Mouse (Mus musculus) liver, adult 2 months (tissue): ENCODE results near the gene Cuedc1. TPM values are rescaled to one million over a fixed set of nuclear protein-coding genes. Genes with fewer than 3 reads are reported as not detected.

ENCODE experiments used
- DNase-seq: peaks from one replicate; pipeline ENCODE4 v3.0.0-alpha.2; 2011; ENCODE audit warnings: low read depth, low spot score; ENCODE audit errors: extremely low read depth
- H3K27ac ChIP-seq: fragments of 200-500 bp; replicated peaks from 2 replicates; pipeline ENCODE4 v1.5.1; 2012; ENCODE audit warnings: low read depth, mild to moderate bottlenecking, control low read depth, inconsistent platforms, low read length; ENCODE audit not compliant: insufficient read depth
- H3K27me3 ChIP-seq: fragments of 200-500 bp; 2 replicates; pipeline ENCODE4 v1.6.1; 2012; ENCODE audit warnings: mild to moderate bottlenecking, moderate library complexity, low read length, inconsistent platforms; ENCODE audit not compliant: control insufficient read depth, insufficient read depth
- H3K36me3 ChIP-seq: fragments of 200-500 bp; 2 replicates; pipeline ENCODE4 v1.6.1; 2012; ENCODE audit warnings: low read length, inconsistent platforms; ENCODE audit not compliant: control insufficient read depth, insufficient read depth
- H3K4me1 ChIP-seq: fragments of 200-500 bp; 2 replicates; pipeline ENCODE4 v1.6.1; 2011; ENCODE audit warnings: low read length; ENCODE audit not compliant: control insufficient read depth, insufficient read depth
- H3K4me3 ChIP-seq: fragments of 200-500 bp; 2 replicates; pipeline ENCODE4 v1.5.1; 2011; ENCODE audit warnings: low read depth, mild to moderate bottlenecking, control low read depth, low read length, moderate library complexity; ENCODE audit not compliant: insufficient read depth
- H3K79me2 ChIP-seq: fragments of 200-500 bp; 2 replicates; pipeline ENCODE4 v1.6.1; 2012; ENCODE audit warnings: inconsistent platforms, mild to moderate bottlenecking, low read length, moderate library complexity; ENCODE audit not compliant: control insufficient read depth, insufficient read depth
- H3K9ac ChIP-seq: fragments of 200-500 bp; 2 replicates; pipeline ENCODE4 v1.6.1; 2012; ENCODE audit warnings: low read depth, mild to moderate bottlenecking, control low read depth, inconsistent platforms, low read length
- CTCF ChIP-seq: fragments of 200-500 bp; IDR thresholded peaks from 2 replicates; pipeline ENCODE4 v1.5.1; 2011; ENCODE audit warnings: low read depth, low read length, control low read depth
- POLR2A ChIP-seq: fragments of 200-500 bp; IDR thresholded peaks from 2 replicates; pipeline ENCODE4 v1.6.1; 2011; ENCODE audit warnings: low read length, control low read depth; ENCODE audit not compliant: insufficient read depth; ENCODE audit errors: extremely low read depth
- WGBS: fragments of 180-500 bp; shearing (Covaris S2); methylation state at CpG from one replicate; pipeline ENCODE4 v1.1.7; 2018; 5-methylcytosine and 5-hydroxymethylcytosine counted together
- polyA plus RNA-seq: library from polyadenylated mRNA; depleted of rRNA; stranded (reverse); fragments of >200 nt; gene quantifications from 2 replicates; pipeline ENCODE4 v1.2.3, GENCODE M21; 2012
- total RNA-seq: library from RNA; depleted of rRNA; stranded (reverse); fragments of >200 nt; gene quantifications from 2 replicates; pipeline ENCODE4 v1.2.3, GENCODE M21; 2014

The Cuedc1 gene
- total and polyA plus RNA-seq, 2 experiments, result 1.5 to 1.7 TPM

- H3K27ac ChIP-seq, result no peak overlapping the region
- WGBS, result 54% methylated on average over 4 of the region's 4 CpGs
- H3K4me1 ChIP-seq, result 0 out of 2 replicates have a peak, but pooled peaks cover 2% of the 10 kb centered on the region
- H3K4me3 ChIP-seq, result no peak overlapping the region
- H3K36me3 ChIP-seq, result no peaks in the 10 kb centered on the region
- H3K79me2 ChIP-seq, result no peaks in the 10 kb centered on the region
- H3K27me3 ChIP-seq, result peaks cover 2% of the 10 kb centered on the region; the same call in 1 of the 2 replicates
- DNase-seq, result no peak
- TF ChIP-seq CTCF, result no peak
- no peak overlapping the region for H3K9ac ChIP-seq
Measured at GRCm38 (mm10) chr11:88100170-88100569, 2.3 kb downstream of the Cuedc1 start.

- H3K9ac ChIP-seq, result no peak overlapping the region
- no peak for DNase-seq
- H3K27me3 ChIP-seq, result peaks cover 2% of the 10 kb centered on the region; the same call in 1 of the 2 replicates
- H3K4me1 ChIP-seq, result peaks cover 2% of the 10 kb centered on the region; the same call in 1 of the 2 replicates
- H3K79me2 ChIP-seq, result no peaks in the 10 kb centered on the region
- TF ChIP-seq POLR2A, result no peak
- TF ChIP-seq CTCF, result no peak
- 95% methylated on average over 19 of the region's 19 CpGs for WGBS
- H3K4me3 ChIP-seq, result no peak overlapping the region
- H3K27ac ChIP-seq, result no peak overlapping the region
- H3K36me3 ChIP-seq, result no peaks in the 10 kb centered on the region
Measured at GRCm38 (mm10) chr11:88103214-88103941, 5.5 kb downstream of the Cuedc1 start.

GRCm38 (mm10) chr11:88105494-88106291, 7.8 kb downstream of the Cuedc1 start:
- H3K79me2 ChIP-seq, result no peaks in the 10 kb centered on the region
- H3K4me3 ChIP-seq, result no peak overlapping the region
- TF ChIP-seq CTCF (no peak), POLR2A (no peak)
- no peak for DNase-seq
- WGBS, result 81% methylated on average over 6 of the region's 6 CpGs
- no peaks in the 10 kb centered on the region for H3K36me3 ChIP-seq
- no peak overlapping the region; the same call in 1 of the 2 replicates for H3K27ac ChIP-seq
- 0 out of 2 replicates have a peak overlapping the region, but pooled peaks have one; percentile 19 for H3K9ac ChIP-seq
- peaks cover 3% of the 10 kb centered on the region; the same call in 1 of the 2 replicates for H3K4me1 ChIP-seq
- no peaks in the 10 kb centered on the region for H3K27me3 ChIP-seq

GRCm38 (mm10) chr11:88106292-88106554, 8.4 kb downstream of the Cuedc1 start:
- H3K4me3 ChIP-seq, result no peak overlapping the region
- H3K4me1 ChIP-seq, result peaks cover 3% of the 10 kb centered on the region; the same call in 1 of the 2 replicates
- 67% methylated on average over 8 of the region's 8 CpGs for WGBS
- no peak overlapping the region; the same call in 1 of the 2 replicates for H3K27ac ChIP-seq
- DNase-seq, result no peak
- H3K9ac ChIP-seq, result 0 out of 2 replicates have a peak overlapping the region, but pooled peaks have one; percentile 19
- no peak for TF ChIP-seq CTCF
- no peak for TF ChIP-seq POLR2A
- H3K36me3 ChIP-seq, result no peaks in the 10 kb centered on the region
- H3K27me3 ChIP-seq, result no peaks in the 10 kb centered on the region
- H3K79me2 ChIP-seq, result no peaks in the 10 kb centered on the region

- 63% methylated on average over 4 of the region's 4 CpGs for WGBS
- no peak for TF ChIP-seq POLR2A
- no peak for TF ChIP-seq CTCF
- H3K9ac ChIP-seq, result no peak overlapping the region
- peaks cover 3% of the 10 kb centered on the region; the same call in 1 of the 2 replicates for H3K4me1 ChIP-seq
- no peaks in the 10 kb centered on the region for H3K27me3 ChIP-seq
- no peaks in the 10 kb centered on the region for H3K79me2 ChIP-seq
- no peak overlapping the region for H3K4me3 ChIP-seq
- no peak overlapping the region for H3K27ac ChIP-seq
- peak; percentile 17 for DNase-seq
- H3K36me3 ChIP-seq, result no peaks in the 10 kb centered on the region
Measured at GRCm38 (mm10) chr11:88107365-88107764, 9.5 kb downstream of the Cuedc1 start.

- H3K4me3 ChIP-seq, result no peak overlapping the region
- 72% methylated on average over 9 of the region's 9 CpGs for WGBS
- no peak overlapping the region for H3K27ac ChIP-seq
- TF ChIP-seq POLR2A, result no peak
- TF ChIP-seq CTCF, result no peak
- no peaks in the 10 kb centered on the region for H3K79me2 ChIP-seq
- H3K4me1 ChIP-seq, result peaks cover 3% of the 10 kb centered on the region; the same call in 1 of the 2 replicates
- H3K36me3 ChIP-seq, result no peaks in the 10 kb centered on the region
- no peak for DNase-seq
- no peak overlapping the region for H3K9ac ChIP-seq
- no peaks in the 10 kb centered on the region for H3K27me3 ChIP-seq
Measured at GRCm38 (mm10) chr11:88110031-88110594, 12.3 kb downstream of the Cuedc1 start.
